Mouse (Mus musculus) megakaryocyte, embryonic 14.5 days (primary cell): Measurements from ENCODE around the gene St3gal4.

Experiments
- FLI1 ChIP-seq: IDR thresholded peaks from 2 replicates; pipeline ENCODE4 v1.6.1; 2012; ENCODE audit warnings: low read length, inconsistent platforms, mixed read lengths
- GATA1 ChIP-seq: IDR thresholded peaks from 3 replicates; pipeline ENCODE4 v1.6.1; 2012; ENCODE audit warnings: mixed read lengths, low read length, inconsistent platforms, borderline replicate concordance

DNA sequence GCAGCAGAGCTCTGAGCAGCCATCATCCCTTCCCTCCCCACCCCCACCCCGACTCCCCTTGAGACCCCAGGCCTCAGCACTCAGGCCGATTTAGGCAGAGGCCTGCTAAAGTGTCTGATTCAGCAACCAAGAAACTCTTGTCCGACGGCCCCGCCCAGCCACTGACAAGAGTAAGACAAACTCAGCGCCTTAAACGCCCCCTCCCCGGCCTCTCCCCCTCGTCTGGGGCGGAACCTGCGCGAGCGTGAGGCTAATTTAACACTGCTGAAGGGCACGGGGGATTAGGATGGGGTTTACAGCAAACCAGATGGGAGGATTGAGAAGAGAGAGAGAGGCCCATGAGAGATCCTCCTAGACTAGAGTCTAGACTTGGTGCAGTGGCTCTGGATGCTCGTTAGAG is 74.6 kb downstream of the St3gal4 start:
- TF ChIP-seq FLI1 (no peak), GATA1 (no peak)
